Mouse (Mus musculus): ENCODE results near the gene Accs. TPM values are rescaled to one million over a fixed set of nuclear protein-coding genes. Genes with fewer than 3 reads are reported as not detected.

Gene Accs
- total and polyA plus RNA-seq, 2 experiments from 2014 or later: 6.5 to 19.1 TPM

DNA sequence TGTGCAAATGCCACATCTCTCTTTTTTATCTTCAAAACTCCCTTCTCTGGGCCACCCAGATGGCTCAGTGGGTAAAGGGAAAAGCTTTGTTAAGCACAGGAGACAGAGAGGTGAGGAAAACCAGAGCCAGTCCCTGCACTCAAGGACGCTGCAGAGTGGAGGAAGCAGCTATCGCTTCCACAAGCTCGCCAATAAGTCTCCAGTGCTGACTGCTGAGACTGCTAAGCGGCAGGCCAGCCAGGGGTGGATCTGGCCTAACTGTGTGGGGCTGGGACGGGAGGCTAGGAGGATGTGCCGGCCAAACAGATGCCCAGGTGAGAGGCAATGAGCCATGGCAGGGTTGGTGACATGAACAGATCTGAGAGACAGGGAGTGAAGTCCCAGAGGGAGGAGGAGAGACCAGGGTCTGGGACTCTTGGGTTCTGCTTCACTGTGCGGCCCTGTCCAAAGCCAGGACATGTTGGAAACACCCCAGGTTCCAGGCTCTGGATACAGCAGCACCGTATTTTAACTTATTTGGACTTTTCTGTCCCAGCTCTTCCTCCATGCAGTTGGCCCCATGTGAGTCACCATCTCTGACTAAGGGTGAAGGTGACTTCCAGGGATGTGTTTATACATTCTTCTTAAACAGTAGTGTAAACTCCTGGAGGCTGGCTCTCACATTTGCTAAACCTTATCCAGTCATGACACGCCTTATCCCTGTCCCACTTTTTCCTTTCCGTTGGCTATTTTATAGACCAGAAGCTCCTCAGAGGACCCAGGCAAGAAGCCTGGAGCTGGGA, 36.5 kb upstream of the Accs start:
- H3K4me2 ChIP-seq (ENCODE audit: low read depth, low read length): no peak overlapping the region
- H3K36me3 ChIP-seq (ENCODE audit: insufficient read depth, low read length): no peaks in the 10 kb centered on the region
- H3K4me3 ChIP-seq (ENCODE audit: low read length): no peak overlapping the region
- no peak for DNase-seq (ENCODE audit: low spot score)
- WGBS: 71% methylated on average over 10 of the region's 10 CpGs
- no peaks in the 10 kb centered on the region for H3K9me3 ChIP-seq (ENCODE audit: low read length)
- H3K4me1 ChIP-seq (ENCODE audit: insufficient read depth, low read length): no peaks in the 10 kb centered on the region
- no peaks in the 10 kb centered on the region for H3K27me3 ChIP-seq (ENCODE audit: insufficient read depth, low read length)
- H3K9ac ChIP-seq (replicated peaks; ENCODE audit: low read length): no peak overlapping the region
- H3K27ac ChIP-seq: no peak overlapping the region
- TF ChIP-seq CTCF (IDR thresholded peaks at IDR 0.05; ENCODE audit: low read depth): no peak
- no peak for ATAC-seq

DNA sequence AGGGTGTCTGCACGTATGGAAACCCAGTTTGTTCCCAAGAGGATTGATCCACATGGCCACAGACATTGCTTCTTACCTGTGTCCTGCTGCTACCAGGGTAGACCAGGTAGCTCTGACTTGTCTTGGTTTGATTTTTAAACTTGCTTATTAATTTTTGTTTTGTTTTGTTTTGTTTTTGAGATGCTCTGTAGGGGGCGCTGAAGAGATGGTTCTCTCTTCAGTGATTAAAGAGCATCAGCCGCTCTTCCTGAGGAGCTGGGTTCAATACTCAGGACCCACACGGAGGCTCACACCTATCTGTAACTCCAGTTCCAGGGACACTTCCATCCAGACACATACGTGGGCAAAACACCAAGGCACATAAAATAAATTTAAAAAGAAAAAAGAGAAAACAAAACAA, 33.3 kb upstream of the Accs start:
- no peak for ATAC-seq
- H3K36me3 ChIP-seq (ENCODE audit: insufficient read depth, low read length): no peaks in the 10 kb centered on the region
- 62% methylated on average over 5 of the region's 5 CpGs for WGBS

DNA sequence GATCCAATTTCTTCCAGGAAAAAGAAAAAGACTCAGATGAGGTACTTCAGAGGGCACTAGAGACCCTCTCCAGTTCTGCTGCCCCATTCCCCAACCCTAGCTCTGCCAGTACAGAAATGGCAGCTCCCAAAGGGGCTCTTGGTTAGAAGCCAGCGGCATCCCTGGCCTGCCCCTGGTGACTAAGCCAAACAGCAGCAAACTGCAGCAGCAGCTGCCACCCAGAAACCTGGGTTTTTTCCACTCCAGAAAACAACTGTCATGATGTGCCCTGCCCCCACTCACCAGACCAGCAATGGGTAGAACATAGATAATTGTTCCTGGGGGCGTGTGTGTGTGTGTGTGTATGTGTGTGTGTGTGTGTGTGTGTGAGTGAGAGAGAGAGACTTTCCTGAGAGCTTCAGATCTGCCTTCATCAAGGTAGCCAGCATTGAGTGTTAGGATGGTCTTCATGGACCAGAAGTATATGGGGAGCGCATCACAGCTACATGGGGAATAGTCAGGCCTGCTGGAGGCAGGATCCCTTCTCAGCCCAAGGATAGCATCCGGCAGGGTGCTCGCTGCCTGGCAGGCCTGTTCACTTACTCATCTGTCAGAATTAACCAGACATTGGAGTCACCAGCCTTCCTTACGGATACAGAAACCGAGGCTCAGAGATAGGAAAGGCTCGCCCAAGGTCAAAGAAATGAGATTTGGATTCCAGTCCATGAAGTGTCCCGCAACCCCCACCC, 32.1 kb upstream of the Accs start:
- Histone ChIP-seq H3K9ac (replicated peaks; ENCODE audit: low read length) (no peak overlapping the region), H3K4me1 (ENCODE audit: insufficient read depth, low read length) (no peaks in the 10 kb centered on the region), H3K9me3 (ENCODE audit: low read length) (no peaks in the 10 kb centered on the region), H3K27ac (no peak overlapping the region), H3K36me3 (ENCODE audit: insufficient read depth, low read length) (no peaks in the 10 kb centered on the region), H3K4me3 (ENCODE audit: low read length) (no peak overlapping the region), H3K4me2 (ENCODE audit: low read depth, low read length) (no peak overlapping the region), H3K27me3 (ENCODE audit: insufficient read depth, low read length) (no peaks in the 10 kb centered on the region)
- no peak for TF ChIP-seq CTCF (IDR thresholded peaks at IDR 0.05; ENCODE audit: low read depth)
- WGBS: 88% methylated on average over 9 of the region's 9 CpGs
- no peak for DNase-seq (ENCODE audit: low spot score)
- no peak for ATAC-seq

More for the DNA sequence above, 33.3 kb upstream of the Accs start:
- Histone ChIP-seq H3K4me1 (ENCODE audit: insufficient read depth, low read length) (no peaks in the 10 kb centered on the region), H3K9ac (replicated peaks; ENCODE audit: low read length) (no peak overlapping the region), H3K27me3 (ENCODE audit: insufficient read depth, low read length) (no peaks in the 10 kb centered on the region), H3K27ac (no peak overlapping the region), H3K4me2 (ENCODE audit: low read depth, low read length) (no peak overlapping the region), H3K9me3 (ENCODE audit: low read length) (no peaks in the 10 kb centered on the region), H3K4me3 (ENCODE audit: low read length) (no peak overlapping the region)
- TF ChIP-seq CTCF (IDR thresholded peaks at IDR 0.05; ENCODE audit: low read depth): 0 out of 2 replicates have a peak, but pooled peaks have one; percentile 11
- DNase-seq (ENCODE audit: low spot score): no peak

DNA sequence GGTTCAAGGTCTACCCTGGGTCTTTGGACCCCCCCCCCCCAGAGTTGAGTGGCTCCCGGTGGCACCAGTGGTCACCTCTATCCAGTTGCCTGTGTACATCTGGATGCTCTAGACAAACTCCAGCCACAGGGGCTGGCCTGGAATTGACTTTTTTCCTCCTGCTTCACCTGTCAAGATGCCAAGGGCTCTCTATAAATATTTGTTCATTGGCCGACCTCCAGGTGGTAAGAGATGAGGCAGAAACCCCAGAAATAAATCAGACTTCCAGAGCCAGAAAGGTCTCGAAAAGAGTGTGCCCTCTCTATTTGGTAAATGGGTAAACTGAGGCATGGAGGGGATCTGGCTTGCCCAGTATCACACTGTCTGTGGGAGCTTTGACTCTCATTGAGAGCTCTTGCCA, 31.2 kb upstream of the Accs start:
- DNase-seq (ENCODE audit: low spot score) (no peak), ATAC-seq (no peak)
- WGBS: 84% methylated on average over 3 of the region's 3 CpGs
- no peak overlapping the region for H3K9ac ChIP-seq (replicated peaks; ENCODE audit: low read length)
- H3K9me3 ChIP-seq (ENCODE audit: low read length): no peaks in the 10 kb centered on the region
- no peak overlapping the region for H3K27ac ChIP-seq
- no peaks in the 10 kb centered on the region for H3K36me3 ChIP-seq (ENCODE audit: insufficient read depth, low read length)
- H3K4me3 ChIP-seq (ENCODE audit: low read length): no peak overlapping the region
- H3K4me1 ChIP-seq (ENCODE audit: insufficient read depth, low read length): no peaks in the 10 kb centered on the region
- no peaks in the 10 kb centered on the region for H3K27me3 ChIP-seq (ENCODE audit: insufficient read depth, low read length)
- TF ChIP-seq CTCF (IDR thresholded peaks at IDR 0.05; ENCODE audit: low read depth): no peak
- H3K4me2 ChIP-seq (ENCODE audit: low read depth, low read length): no peak overlapping the region

DNA sequence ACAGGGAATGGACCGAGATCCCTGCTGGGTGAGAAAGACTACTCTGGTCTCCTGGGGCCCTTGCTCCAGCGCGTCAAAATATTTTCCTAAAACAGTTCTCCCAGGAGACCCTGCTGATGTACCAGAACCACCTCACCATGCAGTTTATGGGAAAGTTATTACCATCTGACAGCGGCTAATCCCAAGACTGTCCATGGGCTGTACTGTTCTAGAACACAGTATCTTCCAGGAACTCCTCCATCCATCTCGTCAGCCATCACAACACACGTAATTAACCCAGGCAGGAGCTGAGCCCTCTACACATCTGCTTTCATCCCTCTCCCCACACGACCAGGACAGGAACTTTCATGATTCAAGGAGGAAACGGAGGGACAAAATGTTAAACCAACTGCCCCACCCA, 30.7 kb upstream of the Accs start:
- H3K9ac ChIP-seq (replicated peaks; ENCODE audit: low read length): no peak overlapping the region
- 65% methylated on average over 8 of the region's 8 CpGs for WGBS
- H3K27ac ChIP-seq: no peak overlapping the region
- no peak for ATAC-seq
- H3K36me3 ChIP-seq (ENCODE audit: insufficient read depth, low read length): no peaks in the 10 kb centered on the region
- no peak for TF ChIP-seq CTCF (IDR thresholded peaks at IDR 0.05; ENCODE audit: low read depth)
- no peak overlapping the region for H3K4me3 ChIP-seq (ENCODE audit: low read length)
- H3K9me3 ChIP-seq (ENCODE audit: low read length): no peaks in the 10 kb centered on the region
- H3K4me1 ChIP-seq (ENCODE audit: insufficient read depth, low read length): no peaks in the 10 kb centered on the region
- H3K4me2 ChIP-seq (ENCODE audit: low read depth, low read length): no peak overlapping the region
- DNase-seq (ENCODE audit: low spot score): no peak
- H3K27me3 ChIP-seq (ENCODE audit: insufficient read depth, low read length): no peaks in the 10 kb centered on the region

DNA sequence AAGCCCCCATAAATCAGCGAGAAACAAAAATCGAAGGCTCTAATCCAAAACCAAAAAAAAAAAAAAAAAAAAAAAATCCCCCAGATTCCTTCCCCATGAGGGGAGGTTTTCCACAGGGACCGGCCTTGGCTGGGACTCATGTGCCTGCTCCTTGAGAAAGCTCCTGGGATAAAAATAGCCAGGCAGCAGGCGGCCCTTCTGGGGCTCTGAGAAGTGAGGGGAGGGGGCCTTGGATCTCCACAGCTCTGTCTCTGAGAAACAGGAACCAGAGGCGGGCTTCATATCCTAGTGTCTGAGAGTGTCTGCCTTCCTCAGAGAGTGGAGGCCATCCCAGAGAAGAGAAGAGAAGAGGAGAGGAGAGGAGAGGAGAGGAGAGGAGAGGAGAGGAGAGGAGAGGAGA, 27.3 kb upstream of the Accs start:
- no peak overlapping the region for H3K9ac ChIP-seq (replicated peaks; ENCODE audit: low read length)
- H3K27me3 ChIP-seq (ENCODE audit: insufficient read depth, low read length): no peaks in the 10 kb centered on the region
- H3K4me1 ChIP-seq (ENCODE audit: insufficient read depth, low read length): peaks cover 6% of the 10 kb centered on the region
- DNase-seq (ENCODE audit: low spot score) (no peak), ATAC-seq (no peak)
- H3K9me3 ChIP-seq (ENCODE audit: low read length): no peaks in the 10 kb centered on the region
- no peaks in the 10 kb centered on the region for H3K36me3 ChIP-seq (ENCODE audit: insufficient read depth, low read length)
- H3K4me2 ChIP-seq (ENCODE audit: low read depth, low read length): no peak overlapping the region
- H3K27ac ChIP-seq: no peak overlapping the region
- no peak overlapping the region for H3K4me3 ChIP-seq (ENCODE audit: low read length)
- TF ChIP-seq CTCF (IDR thresholded peaks at IDR 0.05; ENCODE audit: low read depth): no peak
- WGBS: 74% methylated on average over 5 of the region's 5 CpGs

DNA sequence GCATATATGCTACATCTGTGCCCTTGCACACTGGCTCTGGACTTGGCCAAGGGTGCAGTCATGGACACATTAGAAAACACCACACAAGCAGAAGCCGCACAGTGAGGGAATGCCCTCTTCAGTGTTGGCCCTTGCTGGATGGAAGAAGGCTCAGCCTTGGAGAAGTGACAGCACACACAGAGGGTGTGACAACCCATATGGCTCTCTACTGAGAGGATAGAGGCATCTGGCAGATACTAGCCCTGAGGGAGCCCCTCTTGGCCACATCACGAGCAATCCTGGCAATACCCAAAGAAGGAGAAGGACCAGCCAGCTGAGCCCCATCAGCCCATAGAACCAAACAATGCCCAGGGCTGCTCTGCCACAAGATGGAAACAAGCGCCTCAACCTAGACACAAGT, 24.9 kb upstream of the Accs start:
- Histone ChIP-seq H3K4me1 (ENCODE audit: insufficient read depth, low read length) (peaks cover 6% of the 10 kb centered on the region), H3K36me3 (ENCODE audit: insufficient read depth, low read length) (no peaks in the 10 kb centered on the region), H3K4me3 (ENCODE audit: low read length) (no peak overlapping the region), H3K27ac (no peak overlapping the region), H3K9ac (replicated peaks; ENCODE audit: low read length) (no peak overlapping the region), H3K4me2 (ENCODE audit: low read depth, low read length) (no peak overlapping the region), H3K9me3 (ENCODE audit: low read length) (no peaks in the 10 kb centered on the region), H3K27me3 (ENCODE audit: insufficient read depth, low read length) (no peaks in the 10 kb centered on the region)
- WGBS: 69% methylated on average over 3 of the region's 3 CpGs
- DNase-seq (ENCODE audit: low spot score) (peak; percentile 37), ATAC-seq (0 out of 2 replicates have a peak, but pooled peaks have one; percentile 31)
- no peak for TF ChIP-seq CTCF (IDR thresholded peaks at IDR 0.05; ENCODE audit: low read depth)

All from hindbrain, postnatal 0 days (tissue).